Mouse (Mus musculus) MEL (cell line): ENCODE measurements at regions not wholly inside any gene's neighbourhood (a gene's known extent, or its start where the extent isn't known, plus 50 kb on each side); places are given as distances from the start of the nearest gene placed in this dataset.

ENCODE experiments used
- DNase-seq: peaks from one replicate; pipeline ENCODE4 v3.0.0; 2011; ENCODE audit warnings: low read depth, low spot score
- H3K27ac ChIP-seq: 2 replicates; pipeline ENCODE4 v1.5.1; 2012; ENCODE audit warnings: low read depth, mild to moderate bottlenecking, control low read depth, low read length, moderate library complexity; ENCODE audit not compliant: control insufficient read depth
- H3K27me3 ChIP-seq, 2 experiments: fragments of 150-350 bp in 1 of 2; sonication (generic) in 1 of 2; 2 replicates each; pipeline ENCODE4 v1.6.1; 2012; ENCODE audit warnings: low read length in 2 of 2, mild to moderate bottlenecking in 2 of 2, improper control_type of control experiment in 1 of 2, moderate library complexity in 1 of 2; ENCODE audit not compliant: insufficient read depth in 2 of 2, control insufficient read depth in 1 of 2
- H3K36me3 ChIP-seq, 2 experiments: 2 replicates each; pipeline ENCODE4 v1.6.1; 2012 to 2014; ENCODE audit warnings: low read length in 2 of 2, improper control_type of control experiment in 1 of 2, inconsistent platforms in 1 of 2, mild to moderate bottlenecking in 1 of 2; ENCODE audit not compliant: insufficient read depth in 2 of 2, control insufficient read depth in 1 of 2
- H3K4me1 ChIP-seq, 2 experiments: fragments of 150-350 bp in 1 of 2; sonication (generic) in 1 of 2; 2 replicates each; pipeline ENCODE4 v1.6.1; 2012; ENCODE audit warnings: low read length in 2 of 2, improper control_type of control experiment in 1 of 2, mild to moderate bottlenecking in 1 of 2; ENCODE audit not compliant: insufficient read depth in 2 of 2, control insufficient read depth in 1 of 2
- H3K4me3 ChIP-seq, 2 experiments: fragments of 150-350 bp in 1 of 2; sonication (generic) in 1 of 2; 2 replicates each; pipeline ENCODE4 v1.5.1; 2012; ENCODE audit warnings: low read depth in 2 of 2, low read length in 2 of 2, mild to moderate bottlenecking in 2 of 2, moderate library complexity in 2 of 2, control low read depth in 1 of 2, improper control_type of control experiment in 1 of 2; ENCODE audit not compliant: control insufficient read depth in 1 of 2, insufficient read depth in 1 of 2
- H3K79me2 ChIP-seq: 2 replicates; pipeline ENCODE4 v1.6.1; 2012; ENCODE audit warnings: mild to moderate bottlenecking, low read length, moderate library complexity; ENCODE audit not compliant: control insufficient read depth, poor library complexity, insufficient read depth
- H3K9ac ChIP-seq: 2 replicates; pipeline ENCODE4 v1.6.1; 2012; ENCODE audit warnings: low read depth, mild to moderate bottlenecking, control low read depth, low read length, moderate library complexity; ENCODE audit not compliant: control insufficient read depth, poor library complexity, severe bottlenecking
- H3K9me3 ChIP-seq: fragments of 150-350 bp; sonication (generic); replicated peaks from 2 replicates; pipeline ENCODE4 v1.6.1; 2012; ENCODE audit warnings: mild to moderate bottlenecking, low read length, improper control_type of control experiment, moderate library complexity; ENCODE audit not compliant: insufficient read depth
- BHLHE40 ChIP-seq: IDR thresholded peaks from 2 replicates; pipeline ENCODE4 v1.6.1; 2012; ENCODE audit warnings: low read depth, mild to moderate bottlenecking, inconsistent platforms, low read length, improper control_type of control experiment, borderline replicate concordance
- CHD1 ChIP-seq: IDR thresholded peaks from 2 replicates; pipeline ENCODE4 v1.6.1; 2012; ENCODE audit warnings: low read depth, mild to moderate bottlenecking, inconsistent platforms, low read length, improper control_type of control experiment
- CHD2 ChIP-seq: IDR thresholded peaks from 2 replicates; pipeline ENCODE4 v1.6.1; 2011; ENCODE audit warnings: low read length, improper control_type of control experiment
- E2F4 ChIP-seq: IDR thresholded peaks from 2 replicates; pipeline ENCODE4 v1.6.1; 2011; ENCODE audit warnings: low read depth, low read length, improper control_type of control experiment, borderline replicate concordance
- EP300 ChIP-seq, 2 experiments: IDR thresholded peaks; 2 replicates each; pipeline ENCODE4 v1.6.1; 2011; ENCODE audit warnings: improper control_type of control experiment in 2 of 2, low read length in 2 of 2, low read depth in 1 of 2, mild to moderate bottlenecking in 1 of 2
- GABPA ChIP-seq: IDR thresholded peaks from 2 replicates; pipeline ENCODE4 v1.6.1; 2012; ENCODE audit warnings: low read depth, mild to moderate bottlenecking, inconsistent platforms, low read length, improper control_type of control experiment, moderate library complexity
- GATA1 ChIP-seq: IDR thresholded peaks from 2 replicates; pipeline ENCODE4 v1.6.1; 2011; ENCODE audit warnings: low read depth, low read length, improper control_type of control experiment
- HCFC1 ChIP-seq: IDR thresholded peaks from 2 replicates; pipeline ENCODE4 v1.6.1; 2012; ENCODE audit warnings: low read depth, mild to moderate bottlenecking, inconsistent platforms, low read length, improper control_type of control experiment, moderate library complexity
- JUND ChIP-seq: IDR thresholded peaks from 2 replicates; pipeline ENCODE4 v1.6.1; 2011; ENCODE audit warnings: low read depth, mild to moderate bottlenecking, improper control_type of control experiment, low read length
- KAT2A ChIP-seq: conservative IDR thresholded peaks from 2 replicates; pipeline ENCODE4 v1.6.1; 2012; ENCODE audit warnings: low read depth, low read length, improper control_type of control experiment, inconsistent platforms
- MAFK ChIP-seq: IDR thresholded peaks from 2 replicates; pipeline ENCODE4 v1.6.1; 2011; ENCODE audit warnings: low read depth, mild to moderate bottlenecking, low read length, improper control_type of control experiment, borderline replicate concordance
- MAX ChIP-seq: IDR thresholded peaks from 2 replicates; pipeline ENCODE4 v1.6.1; 2011; ENCODE audit warnings: low read length, improper control_type of control experiment
- MEF2A ChIP-seq: IDR thresholded peaks from 2 replicates; pipeline ENCODE4 v1.6.1; 2014; ENCODE audit warnings: low read depth, mild to moderate bottlenecking, inconsistent platforms, low read length, improper control_type of control experiment; ENCODE audit not compliant: poor library complexity, insufficient replicate concordance, severe bottlenecking; ENCODE audit errors: extremely low read depth
- MXI1 ChIP-seq: IDR thresholded peaks from 2 replicates; pipeline ENCODE4 v1.6.1; 2011; ENCODE audit warnings: mild to moderate bottlenecking, low read depth, low read length, improper control_type of control experiment
- MYC ChIP-seq: IDR thresholded peaks from 2 replicates; pipeline ENCODE4 v1.6.1; 2011; ENCODE audit warnings: low read depth, mild to moderate bottlenecking, low read length, improper control_type of control experiment, moderate library complexity
- NELFE ChIP-seq: IDR thresholded peaks from 2 replicates; pipeline ENCODE4 v1.6.1; 2011; ENCODE audit warnings: low read depth, low read length, improper control_type of control experiment
- POLR2A ChIP-seq, 2 experiments: IDR thresholded peaks; 2 replicates each; pipeline ENCODE4 v1.6.1; 2011 to 2012; ENCODE audit warnings: low read length in 2 of 2, mild to moderate bottlenecking in 2 of 2, control low read depth in 1 of 2, improper control_type of control experiment in 1 of 2, low read depth in 1 of 2, moderate library complexity in 1 of 2; ENCODE audit not compliant: control insufficient read depth in 1 of 2, insufficient read depth in 1 of 2, poor library complexity in 1 of 2
- POLR2AphosphoS2 ChIP-seq: IDR thresholded peaks from 2 replicates; pipeline ENCODE4 v1.6.1; 2011; ENCODE audit warnings: low read length, improper control_type of control experiment
- POLR2AphosphoS5 ChIP-seq: IDR thresholded peaks from 2 replicates; pipeline ENCODE4 v1.6.1; 2012; ENCODE audit warnings: low read depth, borderline replicate concordance, mild to moderate bottlenecking, inconsistent platforms, low read length, moderate library complexity, mixed read lengths
- RAD21 ChIP-seq: IDR thresholded peaks from 2 replicates; pipeline ENCODE4 v1.6.1; 2011; ENCODE audit warnings: mild to moderate bottlenecking, low read depth, low read length, improper control_type of control experiment
- RCOR1 ChIP-seq: IDR thresholded peaks from 2 replicates; pipeline ENCODE4 v1.6.1; 2012; ENCODE audit warnings: low read depth, mild to moderate bottlenecking, inconsistent platforms, low read length, improper control_type of control experiment
- SIN3A ChIP-seq: IDR thresholded peaks from 2 replicates; pipeline ENCODE4 v1.6.1; 2012; ENCODE audit warnings: low read length, improper control_type of control experiment, inconsistent platforms
- SMC3 ChIP-seq: IDR thresholded peaks from 2 replicates; pipeline ENCODE4 v1.6.1; 2011; ENCODE audit warnings: low read depth, low read length, improper control_type of control experiment
- TAL1 ChIP-seq: IDR thresholded peaks from 2 replicates; pipeline ENCODE4 v1.6.1; 2012; ENCODE audit warnings: mild to moderate bottlenecking, inconsistent platforms, low read length, moderate library complexity, mixed read lengths
- TCF12 ChIP-seq: IDR thresholded peaks from 2 replicates; pipeline ENCODE4 v1.6.1; 2014; ENCODE audit warnings: low read depth, mild to moderate bottlenecking, inconsistent platforms, low read length, improper control_type of control experiment, moderate library complexity
- UBTF ChIP-seq: IDR thresholded peaks from 2 replicates; pipeline ENCODE4 v1.6.1; 2012; ENCODE audit warnings: low read depth, mild to moderate bottlenecking, inconsistent platforms, low read length, improper control_type of control experiment, moderate library complexity, borderline replicate concordance; ENCODE audit not compliant: insufficient read depth
- USF1 ChIP-seq: IDR thresholded peaks from 2 replicates; pipeline ENCODE4 v1.6.1; 2014; ENCODE audit warnings: low read depth, mild to moderate bottlenecking, inconsistent platforms, low read length, improper control_type of control experiment, moderate library complexity
- USF2 ChIP-seq, 2 experiments: IDR thresholded peaks; 2 replicates each; pipeline ENCODE4 v1.6.1; 2011 to 2012; ENCODE audit warnings: improper control_type of control experiment in 2 of 2, low read length in 2 of 2, borderline replicate concordance in 1 of 2, inconsistent platforms in 1 of 2, low read depth in 1 of 2, mild to moderate bottlenecking in 1 of 2; ENCODE audit not compliant: insufficient read depth in 1 of 2
- ZC3H11A ChIP-seq: IDR thresholded peaks from 2 replicates; pipeline ENCODE4 v1.6.1; 2012; ENCODE audit warnings: low read depth, mild to moderate bottlenecking, inconsistent platforms, low read length, improper control_type of control experiment
- ZKSCAN1 ChIP-seq: IDR thresholded peaks from 2 replicates; pipeline ENCODE4 v1.6.1; 2012; ENCODE audit warnings: low read depth, mild to moderate bottlenecking, inconsistent platforms, low read length, improper control_type of control experiment, moderate library complexity
- ZMIZ1 ChIP-seq: IDR thresholded peaks from 2 replicates; pipeline ENCODE4 v1.6.1; 2012; ENCODE audit warnings: low read depth, mild to moderate bottlenecking, inconsistent platforms, low read length, improper control_type of control experiment, moderate library complexity
- ZNF384 ChIP-seq: IDR thresholded peaks from 2 replicates; pipeline ENCODE4 v1.6.1; 2012; ENCODE audit warnings: low read depth, mild to moderate bottlenecking, inconsistent platforms, low read length, improper control_type of control experiment

- DNase-seq, result no peak
- Histone ChIP-seq H3K79me2 (no peaks in the 10 kb centered on the region), H3K27me3 (no peaks in the 10 kb centered on the region), H3K36me3 (no peaks in the 10 kb centered on the region), H3K4me3 (no peak overlapping the region), H3K9me3 (no peaks in the 10 kb centered on the region), H3K9ac (no peak overlapping the region), H3K27ac (no peak overlapping the region), H3K4me1 (no peaks in the 10 kb centered on the region)
- TF ChIP-seq USF2 (IDR thresholded peaks at IDR 0.05; ENCODE audit: borderline replicate concordance in 1 of 2, insufficient read depth in 1 of 2, low read depth in 1 of 2, low read length in 2 of 2), result no peak
- TF ChIP-seq ZMIZ1, result no peak
- no peak for TF ChIP-seq MAFK
- no peak for TF ChIP-seq MEF2A
- no peak for TF ChIP-seq EP300 (IDR thresholded peaks at IDR 0.05; ENCODE audit: low read depth in 1 of 2, low read length in 2 of 2)
- no peak for TF ChIP-seq ZKSCAN1
- no peak for TF ChIP-seq E2F4
- no peak for TF ChIP-seq USF1
- no peak for TF ChIP-seq ZNF384
- TF ChIP-seq RCOR1, result no peak
- no peak for TF ChIP-seq RAD21
- TF ChIP-seq POLR2AphosphoS2, result no peak
- no peak for TF ChIP-seq SIN3A
- TF ChIP-seq GATA1, result no peak
- no peak for TF ChIP-seq POLR2A (IDR thresholded peaks at IDR 0.05; ENCODE audit: control insufficient read depth in 1 of 2, insufficient read depth in 1 of 2, low read depth in 1 of 2, low read length in 2 of 2, poor library complexity in 1 of 2)
- no peak for TF ChIP-seq ZC3H11A
- no peak for TF ChIP-seq NELFE
- TF ChIP-seq MAX, result no peak
- TF ChIP-seq SMC3, result no peak
Measured at GRCm38 (mm10) chr5:68264206-68264605, 232.6 kb downstream of the Grxcr1 start.

- TF ChIP-seq SMC3 (no peak), MYC (no peak), MXI1 (no peak), JUND (no peak), BHLHE40 (no peak), GABPA (no peak), CHD1 (no peak), POLR2AphosphoS5 (no peak), TCF12 (no peak), UBTF (no peak), CHD2 (no peak), ZMIZ1 (no peak), KAT2A (no peak), RCOR1 (no peak), SIN3A (no peak), HCFC1 (no peak), EP300 (IDR thresholded peaks at IDR 0.05; ENCODE audit: low read depth in 1 of 2, low read length in 2 of 2) (no peak), TAL1 (no peak)
- H3K27me3 ChIP-seq, result no peaks in the 10 kb centered on the region
- no peak overlapping the region for H3K27ac ChIP-seq
- H3K4me1 ChIP-seq, result no peaks in the 10 kb centered on the region
- H3K36me3 ChIP-seq, result no peaks in the 10 kb centered on the region
- H3K79me2 ChIP-seq, result no peaks in the 10 kb centered on the region
- no peak overlapping the region for H3K9ac ChIP-seq
- no peaks in the 10 kb centered on the region for H3K9me3 ChIP-seq
- no peak overlapping the region for H3K4me3 ChIP-seq
- no peak for DNase-seq
Measured at GRCm38 (mm10) chr5:68274271-68274670, 242.6 kb downstream of the Grxcr1 start.
